Mouse (Mus musculus) erythroblast, embryonic 14.5 days (primary cell): Measurements from ENCODE around the gene Grm7.

ENCODE experiments used
- GATA1 ChIP-seq: IDR thresholded peaks from 2 replicates; pipeline ENCODE4 v1.6.1; 2012; ENCODE audit warnings: low read length, inconsistent platforms, mixed read lengths
- TAL1 ChIP-seq: IDR thresholded peaks from 3 replicates; pipeline ENCODE4 v1.6.1; 2012; ENCODE audit warnings: low read length, inconsistent platforms, mixed read lengths

DNA sequence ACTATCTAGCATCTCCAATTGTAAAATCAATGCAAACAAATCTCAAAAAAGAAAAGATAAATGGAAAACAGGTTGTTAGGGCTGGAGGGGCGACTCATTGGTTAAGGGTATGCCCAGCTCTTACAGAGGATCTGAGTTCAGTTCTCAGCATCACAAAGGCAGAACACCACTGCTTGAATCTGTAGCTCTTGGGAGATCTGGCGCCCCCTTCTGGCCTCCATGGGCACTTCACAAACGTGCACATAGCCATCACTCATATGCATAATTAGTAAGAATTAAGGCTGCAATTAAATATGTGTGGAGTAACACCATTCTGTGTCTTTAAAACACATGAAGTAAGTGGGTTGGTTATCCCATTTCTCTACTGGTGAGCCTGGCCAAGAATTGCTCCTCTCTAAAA, 914.1 kb downstream of the Grm7 start:
- no peak for TF ChIP-seq TAL1
- TF ChIP-seq GATA1: no peak
